Mouse (Mus musculus) Patski (cell line): Measurements from ENCODE around the gene Bckdhb. TPM values are rescaled to one million over a fixed set of nuclear protein-coding genes. Genes with fewer than 3 reads are reported as not detected.
"Not testable (repeated sequence)": the region's sequence is repeated elsewhere in the genome, so short reads cannot be mapped to it uniquely, and the experiment has no call there.

Experiments used
- ATAC-seq: fragments of 100-300 bp; one replicate; pipeline ENCODE4 v1.8.0; 2021
- CTCF ChIA-PET: fragments of 350-600 bp; sonication (Branson Sonifier 250); formaldehyde crosslinking; loops from one replicate; lab custom pipeline; 2022; ENCODE audit warnings: inconsistent platforms; lab: Charles Lee
- POLR2A ChIA-PET: fragments of 350-600 bp; sonication (Branson Sonifier 250); formaldehyde crosslinking; loops from one replicate; lab custom pipeline; 2022; ENCODE audit warnings: antibody characterized with exemption, inconsistent platforms; lab: Charles Lee
- DNase-seq: peaks from one replicate; pipeline ENCODE4 v3.0.0-alpha.2; 2011; ENCODE audit warnings: low read depth, low spot score
- H3K27me3 ChIP-seq: fragments of 371-371 bp; one replicate; pipeline ENCODE4 v1.5.1; 2021
- CTCF ChIP-seq: fragments of 100-300 bp; IDR thresholded peaks from one replicate; pipeline ENCODE4 v1.5.1; 2021
- in situ Hi-C: fragments of 300-500 bp; cut with MboI; formaldehyde crosslinking; loops from 3 replicates; pipeline ENCODE4 v1.11.1; 2018; ENCODE audit warnings: low pct_unique_long_range_greater_than_20kb, mixed read lengths
- polyA plus RNA-seq: library from polyadenylated mRNA; unstranded; gene quantifications from one replicate; pipeline ENCODE4 v1.2.3, GENCODE M21; 2021

Gene Bckdhb
- polyA plus RNA-seq, 1 experiment from 2014 or later: 35.8 TPM

- peak; percentile 93 for ATAC-seq
- in situ Hi-C loops: loop anchor here (5.0 to 25.0 kb wide), 2 partner anchors 1365 to 1625 kb away; partner anchors contain the start of gene Tent5a
- POLR2A ChIA-PET: no interaction called here
- CTCF ChIA-PET: interaction anchor here (0.9 kb wide), 1 partner anchor 1368 kb away, joined by 3 read pairs; no protein-coding TSS in a partner anchor
- no peaks in the 10 kb centered on the region for H3K27me3 ChIP-seq
- no peak for TF ChIP-seq CTCF
- DNase-seq: peak; percentile 87
Measured at GRCm38 (mm10) chr9:83962098-83963086, 37.4 kb downstream of the Bckdhb start.

- POLR2A ChIA-PET: interaction anchor here (0.6 kb wide), 1 partner anchor 1177 kb away, joined by 3 read pairs; no protein-coding TSS in a partner anchor
- no peaks in the 10 kb centered on the region for H3K27me3 ChIP-seq
- ATAC-seq (no peak), DNase-seq (no peak)
- CTCF ChIA-PET: no interaction called here
- no peak for TF ChIP-seq CTCF
- in situ Hi-C loops: loop anchor here (5.0 to 25.0 kb wide), 2 partner anchors 1364 to 1624 kb away; partner anchors contain the start of gene Tent5a
Measured at GRCm38 (mm10) chr9:83963296-83963695, 38.4 kb downstream of the Bckdhb start.

- DNase-seq: no peak
- TF ChIP-seq CTCF: no peak
- ATAC-seq: no peak
- in situ Hi-C loops: loop anchor here (5.0 to 25.0 kb wide), 2 partner anchors 1363 to 1623 kb away; partner anchors contain the start of gene Tent5a
- ChIA-PET CTCF (no interaction called here), POLR2A (no interaction called here)
- H3K27me3 ChIP-seq: no peaks in the 10 kb centered on the region
Measured at GRCm38 (mm10) chr9:83964376-83964775, 39.4 kb downstream of the Bckdhb start.

- in situ Hi-C loops: loop anchor here (25.0 kb wide), 1 partner anchor 1620 kb away; no protein-coding TSS in a partner anchor
- peak; percentile 58 for ATAC-seq
- TF ChIP-seq CTCF: no peak
- CTCF ChIA-PET: no interaction called here
- H3K27me3 ChIP-seq: no peaks in the 10 kb centered on the region
- DNase-seq: peak; percentile 46
- POLR2A ChIA-PET: no interaction called here
Measured at GRCm38 (mm10) chr9:83967439-83968050, 42.6 kb downstream of the Bckdhb start.

GRCm38 (mm10) chr9:83969326-83969725 is 44.4 kb downstream of the Bckdhb start:
- in situ Hi-C loops: loop anchor here (25.0 kb wide), 1 partner anchor 1618 kb away; no protein-coding TSS in a partner anchor
- ATAC-seq (no peak), DNase-seq (no peak)
- TF ChIP-seq CTCF: no peak
- ChIA-PET POLR2A (no interaction called here), CTCF (interaction anchor here (1.1 to 1.8 kb wide), 2 partner anchors 12 kb away, joined by 3 to 5 read pairs; no protein-coding TSS in a partner anchor)
- no peaks in the 10 kb centered on the region for H3K27me3 ChIP-seq

- DNase-seq: no peak
- in situ Hi-C loops: loop anchor here (25.0 kb wide), 1 partner anchor 1614 kb away; no protein-coding TSS in a partner anchor
- CTCF ChIA-PET: interaction anchor here (0.6 to 2.1 kb wide), 3 partner anchors 12 to 37 kb away, joined by 3 to 7 read pairs (median 3); no protein-coding TSS in a partner anchor
- no peak for ATAC-seq
- no peak for TF ChIP-seq CTCF
- no peaks in the 10 kb centered on the region for H3K27me3 ChIP-seq
- POLR2A ChIA-PET: no interaction called here
Measured at GRCm38 (mm10) chr9:83973467-83973866, 48.5 kb downstream of the Bckdhb start.

- no peaks in the 10 kb centered on the region for H3K27me3 ChIP-seq
- CTCF ChIA-PET: no interaction called here
- ATAC-seq: no peak
- POLR2A ChIA-PET: no interaction called here
- in situ Hi-C loops: no loop called here
- TF ChIP-seq CTCF: no peak
- no peak for DNase-seq
Measured at GRCm38 (mm10) chr9:83975811-83976210, 50.9 kb downstream of the Bckdhb start.

- no peak for TF ChIP-seq CTCF
- no peak for ATAC-seq
- DNase-seq: no peak
- CTCF ChIA-PET: interaction anchor here (1.1 to 2.4 kb wide), 3 partner anchors 9 to 82 kb away, joined by 3 to 5 read pairs (median 4); no protein-coding TSS in a partner anchor
- H3K27me3 ChIP-seq: no peaks in the 10 kb centered on the region
- POLR2A ChIA-PET: no interaction called here
- in situ Hi-C loops: no loop called here
Measured at GRCm38 (mm10) chr9:83981234-83981633, 56.3 kb downstream of the Bckdhb start.

GRCm38 (mm10) chr9:84008961-84009360 is 84.0 kb downstream of the Bckdhb start:
- POLR2A ChIA-PET: no interaction called here
- ATAC-seq (no peak), DNase-seq (no peak)
- TF ChIP-seq CTCF: no peak
- H3K27me3 ChIP-seq: no peaks in the 10 kb centered on the region
- in situ Hi-C loops: no loop called here
- CTCF ChIA-PET: no interaction called here

- no peak for TF ChIP-seq CTCF
- H3K27me3 ChIP-seq: no peaks in the 10 kb centered on the region
- ATAC-seq (no peak), DNase-seq (no peak)
- ChIA-PET CTCF (interaction anchor here (1.2 to 2.5 kb wide), 3 partner anchors 10 to 53 kb away, joined by 3 to 9 read pairs (median 4); no protein-coding TSS in a partner anchor), POLR2A (interaction anchor here (0.8 kb wide), 1 partner anchor 49 kb away, joined by 3 read pairs; no protein-coding TSS in a partner anchor)
- in situ Hi-C loops: loop anchor here (10.0 kb wide), 2 partner anchors 454 to 1314 kb away; partner anchors contain the start of gene Tent5a
Measured at GRCm38 (mm10) chr9:84011146-84011545, 86.2 kb downstream of the Bckdhb start.

GRCm38 (mm10) chr9:84018141-84018540 is 93.2 kb downstream of the Bckdhb start:
- in situ Hi-C loops: loop anchor here (10.0 kb wide), 2 partner anchors 447 to 1307 kb away; partner anchors contain the start of gene Tent5a
- DNase-seq, H3K27me3 ChIP-seq, ATAC-seq, POLR2A ChIA-PET: not testable (repeated sequence)
- CTCF ChIA-PET: interaction anchor here (4.4 kb wide), 1 partner anchor 61 kb away, joined by 16 read pairs; no protein-coding TSS in a partner anchor
